Mouse (Mus musculus): ENCODE results near the gene Nrp2. TPM values are rescaled to one million over a fixed set of nuclear protein-coding genes. Genes with fewer than 3 reads are reported as not detected.

Nrp2 gene
- polyA plus RNA-seq, 1 experiment from 2014 or later, result 25.5 TPM

DNA sequence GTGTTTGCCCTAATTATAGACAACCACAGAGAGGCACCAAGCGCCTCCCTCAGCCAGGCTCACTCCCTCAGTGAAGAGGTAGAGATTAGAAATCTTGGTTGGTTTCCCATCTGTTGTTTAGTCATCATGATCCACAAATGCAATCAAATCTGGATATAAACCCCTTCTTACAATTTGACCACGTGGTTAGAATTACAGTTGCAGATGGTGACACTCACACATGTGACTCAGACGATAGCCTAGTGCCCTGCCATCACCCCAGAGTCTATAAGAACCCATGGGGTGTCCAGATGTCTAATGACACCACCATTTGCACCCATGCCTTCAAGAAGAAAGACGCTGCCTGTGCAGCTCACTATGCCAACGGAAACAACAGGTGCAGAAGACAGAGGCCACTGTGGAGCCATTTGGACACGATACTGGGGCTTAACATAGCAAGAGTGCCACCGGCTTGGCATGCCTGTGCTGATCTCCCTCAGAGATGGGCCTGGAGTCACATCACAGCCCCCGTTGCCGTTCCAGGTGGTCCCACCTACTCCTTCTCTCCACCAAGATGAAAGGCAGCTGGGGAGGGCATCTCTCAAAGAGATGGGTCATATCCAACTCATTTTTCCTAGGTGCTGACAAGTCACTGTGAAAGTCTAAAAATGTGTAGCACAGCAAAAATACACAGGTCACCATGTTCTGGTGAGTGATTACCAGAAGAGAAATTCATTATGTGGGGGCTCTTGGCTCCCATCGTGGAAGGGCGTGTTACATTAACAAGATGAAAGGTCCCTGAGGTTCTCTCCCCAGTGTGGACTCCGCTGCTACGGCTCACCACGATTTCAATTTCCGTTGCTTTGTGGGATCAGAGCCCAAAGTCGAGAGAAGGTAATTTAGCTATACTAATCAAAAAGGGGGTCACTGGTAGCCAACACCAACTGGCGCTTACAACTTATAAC lies 123.0 kb downstream of the Nrp2 start:
- no peaks in the 10 kb centered on the region for H3K36me3 ChIP-seq (replicated peaks)
- H3K27me3 ChIP-seq (replicated peaks), result no peaks in the 10 kb centered on the region
- H3K4me1 ChIP-seq, result no peaks in the 10 kb centered on the region
- H3K4me2 ChIP-seq, result no peak overlapping the region
- no peak for ATAC-seq (replicated peaks)
- H3K27ac ChIP-seq, result no peak overlapping the region
- no peak overlapping the region for H3K4me3 ChIP-seq
- no peak overlapping the region for H3K9ac ChIP-seq
- H3K9me3 ChIP-seq, result no peaks in the 10 kb centered on the region
- WGBS, result 87% methylated on average over 17 of the region's 17 CpGs

- no peak overlapping the region for H3K4me3 ChIP-seq
- WGBS, result 62% methylated on average over 10 of the region's 10 CpGs
- H3K9ac ChIP-seq, result no peak overlapping the region
- H3K4me2 ChIP-seq, result no peak overlapping the region
- H3K27me3 ChIP-seq (replicated peaks), result no peaks in the 10 kb centered on the region
- no peaks in the 10 kb centered on the region for H3K36me3 ChIP-seq (replicated peaks)
- no peaks in the 10 kb centered on the region for H3K4me1 ChIP-seq
- no peak overlapping the region for H3K27ac ChIP-seq
- ATAC-seq (replicated peaks), result no peak
- no peaks in the 10 kb centered on the region for H3K9me3 ChIP-seq
Observed at GRCm38 (mm10) chr1:62827316-62827715, 124.2 kb downstream of the Nrp2 start.

- H3K27ac ChIP-seq, result no peak overlapping the region
- H3K4me2 ChIP-seq, result no peak overlapping the region
- no peaks in the 10 kb centered on the region for H3K4me1 ChIP-seq
- no peak for ATAC-seq (replicated peaks)
- H3K4me3 ChIP-seq, result no peak overlapping the region
- WGBS, result 59% methylated on average over 4 of the region's 4 CpGs
- no peaks in the 10 kb centered on the region for H3K9me3 ChIP-seq
- no peaks in the 10 kb centered on the region for H3K36me3 ChIP-seq (replicated peaks)
- H3K9ac ChIP-seq, result no peak overlapping the region
- H3K27me3 ChIP-seq (replicated peaks), result no peaks in the 10 kb centered on the region
Observed at GRCm38 (mm10) chr1:62828156-62828555, 125.1 kb downstream of the Nrp2 start.

GRCm38 (mm10) chr1:62829690-62830417 lies 126.8 kb downstream of the Nrp2 start:
- WGBS, result 85% methylated on average over 4 of the region's 4 CpGs
- Histone ChIP-seq H3K4me2 (no peak overlapping the region), H3K36me3 (replicated peaks) (no peaks in the 10 kb centered on the region), H3K9ac (no peak overlapping the region), H3K4me1 (no peaks in the 10 kb centered on the region), H3K27me3 (replicated peaks) (no peaks in the 10 kb centered on the region), H3K4me3 (no peak overlapping the region), H3K27ac (no peak overlapping the region), H3K9me3 (no peaks in the 10 kb centered on the region)
- no peak for ATAC-seq (replicated peaks)

DNA sequence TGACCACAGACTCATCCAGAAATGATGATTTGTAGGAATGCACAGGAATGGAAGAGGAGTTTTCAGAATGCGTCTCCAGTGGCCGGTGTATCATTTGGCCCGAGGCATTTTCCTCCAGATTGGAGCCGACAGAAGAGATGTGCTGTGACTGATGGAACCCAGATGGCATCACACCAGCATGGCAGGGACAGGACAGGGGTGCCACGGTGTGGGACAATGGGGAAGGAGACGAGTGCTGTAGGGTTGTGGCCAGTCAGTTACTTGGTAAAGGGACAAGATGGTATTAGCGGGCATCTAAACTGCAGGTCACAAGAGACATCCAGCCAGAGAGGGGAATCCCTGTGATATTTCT lies 127.3 kb downstream of the Nrp2 start:
- no peak overlapping the region for H3K27ac ChIP-seq
- no peaks in the 10 kb centered on the region for H3K9me3 ChIP-seq
- ATAC-seq (replicated peaks), result no peak
- no peaks in the 10 kb centered on the region for H3K36me3 ChIP-seq (replicated peaks)
- 74% methylated on average over 7 of the region's 7 CpGs for WGBS
- no peaks in the 10 kb centered on the region for H3K27me3 ChIP-seq (replicated peaks)
- H3K9ac ChIP-seq, result no peak overlapping the region
- no peak overlapping the region for H3K4me2 ChIP-seq
- H3K4me1 ChIP-seq, result no peaks in the 10 kb centered on the region
- no peak overlapping the region for H3K4me3 ChIP-seq

GRCm38 (mm10) chr1:62831725-62832455 lies 128.8 kb downstream of the Nrp2 start:
- no peaks in the 10 kb centered on the region for H3K4me1 ChIP-seq
- no peaks in the 10 kb centered on the region for H3K36me3 ChIP-seq (replicated peaks)
- H3K9me3 ChIP-seq, result no peaks in the 10 kb centered on the region
- no peak overlapping the region for H3K4me3 ChIP-seq
- WGBS, result 53% methylated on average over 6 of the region's 6 CpGs
- H3K27ac ChIP-seq, result no peak overlapping the region
- no peak overlapping the region for H3K4me2 ChIP-seq
- no peak for ATAC-seq (replicated peaks)
- H3K27me3 ChIP-seq (replicated peaks), result no peaks in the 10 kb centered on the region
- no peak overlapping the region for H3K9ac ChIP-seq

DNA sequence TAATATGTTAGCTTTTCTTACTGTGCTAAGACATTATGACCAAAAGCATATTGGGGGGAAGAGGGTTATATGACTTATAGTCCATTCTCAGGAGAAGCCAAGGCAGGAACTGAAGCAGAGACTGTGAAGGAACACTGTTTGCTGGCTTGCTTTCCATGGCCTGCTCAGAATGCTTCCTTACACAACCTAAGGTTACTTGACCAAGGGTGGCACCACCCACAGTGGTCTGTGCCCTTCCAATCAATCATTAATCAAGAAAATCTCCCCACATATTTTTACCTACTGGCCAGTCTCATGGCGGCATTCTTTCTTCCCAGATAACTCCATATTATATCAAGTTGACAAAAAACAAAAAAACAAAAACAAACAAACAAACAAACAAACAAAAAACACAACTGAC lies 130.3 kb downstream of the Nrp2 start:
- ATAC-seq (replicated peaks), result no peak
- H3K4me2 ChIP-seq, result no peak overlapping the region
- no peak overlapping the region for H3K9ac ChIP-seq
- 90% methylated on average over 1 of the region's 1 CpGs for WGBS
- no peaks in the 10 kb centered on the region for H3K27me3 ChIP-seq (replicated peaks)
- no peaks in the 10 kb centered on the region for H3K9me3 ChIP-seq
- H3K27ac ChIP-seq, result no peak overlapping the region
- H3K4me3 ChIP-seq, result no peak overlapping the region
- no peaks in the 10 kb centered on the region for H3K4me1 ChIP-seq
- no peaks in the 10 kb centered on the region for H3K36me3 ChIP-seq (replicated peaks)

GRCm38 (mm10) chr1:62834443-62835185 lies 131.5 kb downstream of the Nrp2 start:
- H3K9ac ChIP-seq, result no peak overlapping the region
- no peaks in the 10 kb centered on the region for H3K4me1 ChIP-seq
- WGBS, result 85% methylated on average over 1 of the region's 1 CpGs
- no peak for ATAC-seq (replicated peaks)
- H3K9me3 ChIP-seq, result no peaks in the 10 kb centered on the region
- no peaks in the 10 kb centered on the region for H3K36me3 ChIP-seq (replicated peaks)
- no peaks in the 10 kb centered on the region for H3K27me3 ChIP-seq (replicated peaks)
- no peak overlapping the region for H3K27ac ChIP-seq
- no peak overlapping the region for H3K4me3 ChIP-seq
- no peak overlapping the region for H3K4me2 ChIP-seq

DNA sequence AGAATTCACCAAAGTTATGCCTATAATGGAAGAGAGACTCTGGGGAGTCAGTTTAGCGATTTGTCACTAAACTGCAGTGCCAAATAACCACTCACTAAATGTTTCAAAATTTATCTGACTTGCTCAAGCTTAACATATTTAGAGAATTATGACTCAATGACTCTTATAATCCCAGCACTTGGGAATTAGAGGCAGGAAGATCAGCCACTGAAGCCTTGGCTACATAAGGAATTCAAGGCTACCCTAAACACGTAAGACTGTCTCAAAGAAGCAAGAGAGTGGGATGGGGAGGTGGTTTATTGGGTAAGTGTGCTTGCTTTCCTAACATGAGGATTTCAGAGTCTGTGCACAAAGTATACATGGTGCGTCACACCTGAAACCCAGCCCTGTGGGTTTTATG lies 135.0 kb downstream of the Nrp2 start:
- no peak for ATAC-seq (replicated peaks)
- 90% methylated on average over 3 of the region's 3 CpGs for WGBS
- H3K27ac ChIP-seq, result no peak overlapping the region

GRCm38 (mm10) chr1:62838631-62839030 lies 135.5 kb downstream of the Nrp2 start:
- Histone ChIP-seq H3K4me2 (no peak overlapping the region), H3K4me3 (no peak overlapping the region)

More for the DNA sequence above, 135.0 kb downstream of the Nrp2 start:
- Histone ChIP-seq H3K9me3 (no peaks in the 10 kb centered on the region), H3K27me3 (replicated peaks) (no peaks in the 10 kb centered on the region), H3K36me3 (replicated peaks) (no peaks in the 10 kb centered on the region), H3K4me3 (no peak overlapping the region), H3K4me1 (no peaks in the 10 kb centered on the region), H3K9ac (no peak overlapping the region), H3K4me2 (no peak overlapping the region)

DNA sequence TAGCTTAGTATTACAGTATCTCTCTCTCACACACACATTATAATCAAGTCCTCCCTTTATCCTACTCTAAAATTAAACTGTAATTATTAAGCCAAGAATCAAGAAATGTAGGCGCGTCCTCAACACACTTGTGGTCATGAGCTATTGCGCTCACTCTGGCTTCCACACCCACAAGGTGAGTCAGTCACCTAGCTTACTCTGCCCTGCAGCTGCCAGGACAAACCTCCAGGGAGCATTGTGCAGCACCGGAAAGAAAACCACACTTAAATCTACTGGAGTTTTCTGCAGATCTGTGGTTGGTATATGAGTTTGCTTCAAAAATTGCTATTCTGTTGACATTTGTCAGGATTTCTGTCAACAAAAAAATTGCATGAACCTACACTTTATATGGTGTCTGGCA lies 140.1 kb downstream of the Nrp2 start:
- no peak overlapping the region for H3K9ac ChIP-seq
- H3K4me2 ChIP-seq, result no peak overlapping the region
- no peaks in the 10 kb centered on the region for H3K4me1 ChIP-seq
- no peaks in the 10 kb centered on the region for H3K9me3 ChIP-seq
- no peak for ATAC-seq (replicated peaks)
- no peaks in the 10 kb centered on the region for H3K27me3 ChIP-seq (replicated peaks)
- H3K36me3 ChIP-seq (replicated peaks), result no peaks in the 10 kb centered on the region
- H3K27ac ChIP-seq, result no peak overlapping the region
- 91% methylated on average over 4 of the region's 4 CpGs for WGBS
- H3K4me3 ChIP-seq, result no peak overlapping the region

More at GRCm38 (mm10) chr1:62838631-62839030, 135.5 kb downstream of the Nrp2 start:
- Histone ChIP-seq H3K36me3 (replicated peaks) (no peaks in the 10 kb centered on the region), H3K27ac (no peak overlapping the region), H3K9me3 (no peaks in the 10 kb centered on the region), H3K4me1 (no peaks in the 10 kb centered on the region), H3K9ac (no peak overlapping the region), H3K27me3 (replicated peaks) (no peaks in the 10 kb centered on the region)
- 36% methylated on average over 2 of the region's 2 CpGs for WGBS
- no peak for ATAC-seq (replicated peaks)
